Mouse (Mus musculus): ENCODE results near the gene BC017158. TPM values are rescaled to one million over a fixed set of nuclear protein-coding genes. Genes with fewer than 3 reads are reported as not detected.
A peak's percentile ranks its signal among the peaks of the same experiment; 100 is the strongest.

The BC017158 gene
- polyA plus RNA-seq, 1 experiment from 2014 or later, result 26.3 TPM

- Histone ChIP-seq H3K4me3 (no peak overlapping the region), H3K9me3 (replicated peaks) (no peaks in the 10 kb centered on the region), H3K27ac (no peak overlapping the region), H3K4me1 (peaks cover 47% of the 10 kb centered on the region), H3K4me2 (no peak overlapping the region), H3K27me3 (replicated peaks) (no peaks in the 10 kb centered on the region), H3K9ac (no peak overlapping the region), H3K36me3 (peaks cover 91% of the 10 kb centered on the region)
- no peak for ATAC-seq
- 78% methylated on average over 11 of the region's 11 CpGs for WGBS (ENCODE audit: insufficient replicate concordance)
Observed at GRCm38 (mm10) chr7:128281765-128282164, 16.2 kb downstream of the BC017158 start.

GRCm38 (mm10) chr7:128279750-128280149, 18.2 kb downstream of the BC017158 start:
- Histone ChIP-seq H3K4me1 (peaks cover 34% of the 10 kb centered on the region), H3K9ac (no peak overlapping the region), H3K4me2 (no peak overlapping the region), H3K27me3 (replicated peaks) (no peaks in the 10 kb centered on the region), H3K4me3 (no peak overlapping the region), H3K9me3 (replicated peaks) (no peaks in the 10 kb centered on the region), H3K27ac (peak overlapping the region; percentile 32), H3K36me3 (peaks cover 91% of the 10 kb centered on the region)
- ATAC-seq, result no peak
- WGBS (ENCODE audit: insufficient replicate concordance), result 90% methylated on average over 4 of the region's 4 CpGs

DNA sequence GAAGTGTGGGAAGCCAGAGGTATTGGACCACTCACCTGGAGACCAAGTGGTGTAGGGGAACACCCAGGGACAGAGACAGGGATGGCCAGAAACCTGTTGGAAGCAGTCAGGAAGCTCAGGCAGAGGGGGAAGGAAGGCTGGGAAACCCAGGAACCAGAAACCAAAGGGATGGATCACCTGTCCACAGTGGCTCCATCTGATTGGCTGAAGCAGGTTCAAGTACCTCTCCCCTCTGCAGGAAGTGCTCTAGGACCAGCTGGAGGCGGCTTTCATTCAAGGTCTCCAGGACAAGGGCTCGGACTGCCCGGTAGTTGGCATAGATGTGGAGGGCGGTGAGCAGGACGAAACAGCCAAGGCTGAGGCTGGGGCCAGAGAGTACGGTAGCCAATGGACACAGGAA, 21.9 kb downstream of the BC017158 start:
- H3K4me3 ChIP-seq, result no peak overlapping the region
- no peak overlapping the region for H3K27ac ChIP-seq
- H3K9me3 ChIP-seq (replicated peaks), result no peaks in the 10 kb centered on the region
- H3K9ac ChIP-seq, result no peak overlapping the region
- no peak overlapping the region for H3K4me2 ChIP-seq
- 95% methylated on average over 6 of the region's 6 CpGs for WGBS (ENCODE audit: insufficient replicate concordance)
- H3K4me1 ChIP-seq, result peaks cover 31% of the 10 kb centered on the region
- ATAC-seq, result no peak
- H3K27me3 ChIP-seq (replicated peaks), result no peaks in the 10 kb centered on the region
- H3K36me3 ChIP-seq, result peaks cover 100% of the 10 kb centered on the region

GRCm38 (mm10) chr7:128271496-128271895, 26.5 kb downstream of the BC017158 start:
- ATAC-seq, result no peak
- peaks cover 58% of the 10 kb centered on the region for H3K36me3 ChIP-seq
- H3K9ac ChIP-seq, result peak overlapping the region; percentile 51; the same call in 1 of the 2 replicates
- peak overlapping the region; percentile 65 for H3K4me2 ChIP-seq
- peaks cover 36% of the 10 kb centered on the region for H3K4me1 ChIP-seq
- peak overlapping the region; percentile 90 for H3K27ac ChIP-seq
- peaks cover 23% of the 10 kb centered on the region; the same call in 1 of the 2 replicates for H3K27me3 ChIP-seq (replicated peaks)
- no peaks in the 10 kb centered on the region for H3K9me3 ChIP-seq (replicated peaks)
- H3K4me3 ChIP-seq, result no peak overlapping the region
- 91% methylated on average over 9 of the region's 9 CpGs for WGBS (ENCODE audit: insufficient replicate concordance)

- peaks cover 36% of the 10 kb centered on the region for H3K4me1 ChIP-seq
- peak overlapping the region; percentile 90 for H3K27ac ChIP-seq
- peaks cover 48% of the 10 kb centered on the region for H3K36me3 ChIP-seq
- WGBS (ENCODE audit: insufficient replicate concordance), result 20% methylated on average over 13 of the region's 13 CpGs
- H3K27me3 ChIP-seq (replicated peaks), result peaks cover 33% of the 10 kb centered on the region
- peak overlapping the region; percentile 65 for H3K4me2 ChIP-seq
- peak; percentile 99 for ATAC-seq
- peak overlapping the region; percentile 14; the same call in 1 of the 2 replicates for H3K4me3 ChIP-seq
- H3K9me3 ChIP-seq (replicated peaks), result no peaks in the 10 kb centered on the region
- peak overlapping the region; percentile 57 for H3K9ac ChIP-seq
Observed at GRCm38 (mm10) chr7:128270431-128270850, 27.5 kb downstream of the BC017158 start.

- no peak overlapping the region for H3K4me3 ChIP-seq
- H3K4me2 ChIP-seq, result no peak overlapping the region
- 74% methylated on average over 7 of the region's 7 CpGs for WGBS (ENCODE audit: insufficient replicate concordance)
- peaks cover 48% of the 10 kb centered on the region for H3K27me3 ChIP-seq (replicated peaks)
- no peak overlapping the region for H3K9ac ChIP-seq
- H3K27ac ChIP-seq, result no peak overlapping the region
- ATAC-seq, result no peak
- peaks cover 21% of the 10 kb centered on the region for H3K36me3 ChIP-seq
- peaks cover 36% of the 10 kb centered on the region for H3K4me1 ChIP-seq
- H3K9me3 ChIP-seq (replicated peaks), result no peaks in the 10 kb centered on the region
Observed at GRCm38 (mm10) chr7:128267813-128268212, 30.2 kb downstream of the BC017158 start.

- Histone ChIP-seq H3K4me1 (peaks cover 36% of the 10 kb centered on the region), H3K36me3 (peaks cover 17% of the 10 kb centered on the region), H3K9ac (no peak overlapping the region), H3K4me2 (no peak overlapping the region), H3K27ac (no peak overlapping the region), H3K27me3 (replicated peaks) (peaks cover 52% of the 10 kb centered on the region), H3K4me3 (no peak overlapping the region), H3K9me3 (replicated peaks) (no peaks in the 10 kb centered on the region)
- ATAC-seq, result no peak
- 55% methylated on average over 13 of the region's 13 CpGs for WGBS (ENCODE audit: insufficient replicate concordance)
Observed at GRCm38 (mm10) chr7:128267391-128267790, 30.6 kb downstream of the BC017158 start.

DNA sequence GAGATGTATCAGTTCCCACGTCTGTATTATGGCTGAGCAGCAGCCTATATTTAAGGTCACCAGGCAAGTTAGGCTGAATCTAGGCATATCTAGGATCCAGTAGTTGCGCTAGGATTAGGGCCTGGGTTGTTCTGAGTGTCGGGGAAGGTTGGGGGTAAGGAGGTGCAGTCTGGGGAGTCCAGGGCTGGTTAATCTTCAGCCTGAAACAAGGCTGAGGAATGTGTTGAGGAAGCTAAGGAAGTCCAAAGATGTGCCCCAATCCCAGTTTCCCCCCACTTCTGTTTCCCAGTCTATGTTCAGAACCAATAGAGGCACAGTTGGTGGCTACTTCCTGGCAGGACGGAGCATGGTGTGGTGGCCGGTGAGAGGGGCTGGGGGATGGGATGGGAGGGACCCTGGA, 31.9 kb downstream of the BC017158 start:
- Histone ChIP-seq H3K9me3 (replicated peaks) (no peaks in the 10 kb centered on the region), H3K36me3 (peaks cover 4% of the 10 kb centered on the region), H3K9ac (no peak overlapping the region), H3K27ac (no peak overlapping the region), H3K4me3 (no peak overlapping the region), H3K4me2 (no peak overlapping the region), H3K27me3 (replicated peaks) (peaks cover 57% of the 10 kb centered on the region), H3K4me1 (peaks cover 23% of the 10 kb centered on the region)
- WGBS (ENCODE audit: insufficient replicate concordance), result 60% methylated on average over 5 of the region's 5 CpGs
- ATAC-seq, result no peak

DNA sequence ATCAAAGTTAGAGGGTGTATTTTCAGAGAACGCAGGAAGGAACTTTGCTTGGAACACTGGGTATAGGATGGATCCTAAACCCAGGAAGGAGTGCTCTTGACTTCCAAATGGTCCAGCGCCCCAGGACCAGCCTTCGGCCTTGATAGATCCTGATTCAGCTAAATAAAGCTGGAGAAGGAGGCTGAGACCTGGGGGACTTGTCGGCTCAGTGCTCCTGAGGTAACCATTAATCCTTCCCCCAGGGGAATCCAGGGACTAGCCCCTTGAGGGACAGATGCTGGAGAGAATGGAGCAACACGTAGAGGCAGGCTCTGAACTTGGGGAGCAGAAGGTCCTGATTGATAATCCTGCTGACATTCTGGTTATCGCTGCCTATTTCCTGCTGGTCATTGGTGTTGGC, 32.6 kb downstream of the BC017158 start, which contains the start of gene Slc5a2:
Gene Slc5a2, plus strand, starts transcription at position 247 of the 400 bp plus-strand sequence.
- no peak for ATAC-seq
- WGBS (ENCODE audit: insufficient replicate concordance), result 67% methylated on average over 6 of the region's 6 CpGs
- Histone ChIP-seq H3K9ac (no peak within 1 kb of the TSS), H3K9me3 (replicated peaks) (no peaks in the 10 kb centered on the region), H3K4me1 (peaks cover 16% of the 10 kb centered on the region), H3K4me2 (no peak within 1 kb of the TSS), H3K27me3 (replicated peaks) (peaks cover 57% of the 10 kb centered on the region), H3K4me3 (no peak within 1 kb of the TSS), H3K27ac (no peak within 1 kb of the TSS), H3K36me3 (no peaks in the 10 kb centered on the region)

DNA sequence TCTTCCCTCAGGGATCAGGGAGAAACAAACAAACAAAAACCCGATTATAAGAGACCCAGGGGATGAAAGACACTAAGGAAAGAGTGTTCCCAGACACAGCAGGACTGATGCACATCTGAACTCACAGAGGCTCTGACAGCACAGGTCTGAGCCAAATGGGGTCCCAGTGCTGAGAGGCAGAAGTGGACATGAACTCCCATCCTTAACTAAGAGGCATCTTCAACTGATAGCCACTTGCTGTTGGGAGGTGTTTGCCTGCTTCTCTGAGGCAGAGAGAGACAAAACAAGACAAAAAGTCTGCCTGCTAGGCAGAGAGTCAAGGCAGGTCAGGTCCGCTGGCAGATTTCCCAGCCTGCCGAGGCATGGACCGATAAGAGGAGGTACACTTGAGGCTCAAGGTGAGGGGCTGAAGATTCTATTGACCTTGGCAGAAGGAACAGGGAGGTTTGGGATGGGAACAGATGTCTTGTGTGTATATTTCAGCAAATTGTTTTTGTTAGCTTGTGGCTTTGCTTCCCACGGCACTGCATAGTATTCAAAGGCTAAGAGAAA, 41.1 kb downstream of the BC017158 start:
- ATAC-seq, result no peak
- Histone ChIP-seq H3K9me3 (replicated peaks) (no peaks in the 10 kb centered on the region), H3K4me2 (no peak overlapping the region), H3K4me3 (no peak overlapping the region), H3K27me3 (replicated peaks) (peaks cover 66% of the 10 kb centered on the region), H3K36me3 (peaks cover 7% of the 10 kb centered on the region; the same call in 1 of the 2 replicates), H3K9ac (no peak overlapping the region), H3K4me1 (peaks cover 13% of the 10 kb centered on the region), H3K27ac (no peak overlapping the region)
- WGBS (ENCODE audit: insufficient replicate concordance), result 59% methylated on average over 5 of the region's 5 CpGs

- WGBS (ENCODE audit: insufficient replicate concordance), result 71% methylated on average over 5 of the region's 5 CpGs
- Histone ChIP-seq H3K9ac (no peak overlapping the region), H3K4me3 (no peak overlapping the region), H3K27ac (no peak overlapping the region), H3K9me3 (replicated peaks) (no peaks in the 10 kb centered on the region), H3K4me2 (no peak overlapping the region), H3K27me3 (replicated peaks) (peaks cover 72% of the 10 kb centered on the region), H3K36me3 (peaks cover 7% of the 10 kb centered on the region; the same call in 1 of the 2 replicates), H3K4me1 (peaks cover 13% of the 10 kb centered on the region)
- ATAC-seq, result no peak
Observed at GRCm38 (mm10) chr7:128255757-128256156, 42.2 kb downstream of the BC017158 start.

DNA sequence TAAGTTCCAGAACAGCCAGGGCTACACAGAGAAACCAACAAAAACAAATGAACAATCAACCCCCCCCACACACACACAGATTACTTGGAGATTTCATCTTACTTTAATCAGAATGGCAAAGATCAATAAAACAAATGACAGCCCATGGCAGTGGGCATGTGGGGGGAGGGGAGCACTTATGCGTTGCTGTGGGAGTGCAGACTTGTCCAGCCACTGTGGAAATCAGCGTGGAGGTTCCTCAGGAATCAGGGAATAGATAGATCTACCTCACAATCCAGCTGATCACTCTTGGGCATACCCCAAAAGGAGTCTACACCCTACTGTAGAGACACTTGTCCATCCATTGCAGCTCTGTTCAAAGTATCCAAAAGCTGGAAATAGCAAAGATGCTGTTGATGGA, 43.0 kb downstream of the BC017158 start:
- WGBS (ENCODE audit: insufficient replicate concordance), result 48% methylated on average over 2 of the region's 2 CpGs
- Histone ChIP-seq H3K9ac (no peak overlapping the region), H3K4me3 (no peak overlapping the region), H3K4me1 (peaks cover 16% of the 10 kb centered on the region), H3K27ac (no peak overlapping the region), H3K9me3 (replicated peaks) (no peaks in the 10 kb centered on the region), H3K27me3 (replicated peaks) (peaks cover 73% of the 10 kb centered on the region), H3K36me3 (peaks cover 11% of the 10 kb centered on the region; the same call in 1 of the 2 replicates), H3K4me2 (no peak overlapping the region)
- ATAC-seq, result no peak

DNA sequence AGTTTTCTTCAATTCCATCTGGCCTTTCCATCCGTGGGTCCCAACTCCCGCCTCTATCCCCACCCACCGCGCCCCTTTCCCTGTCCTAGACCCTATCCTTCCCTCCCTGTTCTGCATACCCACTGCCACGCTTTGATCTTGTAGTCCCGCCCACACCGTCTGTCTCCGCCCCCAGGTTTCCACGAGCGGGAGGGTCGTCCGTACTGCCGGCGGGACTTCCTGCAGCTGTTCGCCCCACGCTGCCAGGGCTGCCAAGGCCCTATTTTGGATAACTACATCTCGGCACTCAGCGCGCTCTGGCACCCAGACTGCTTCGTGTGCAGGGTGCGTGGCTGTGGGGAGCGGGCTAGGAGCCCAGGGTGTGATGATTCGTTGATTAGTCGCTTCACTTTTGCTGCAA, 45.4 kb downstream of the BC017158 start:
- H3K9me3 ChIP-seq (replicated peaks), result no peaks in the 10 kb centered on the region
- H3K36me3 ChIP-seq, result peaks cover 12% of the 10 kb centered on the region; the same call in 1 of the 2 replicates
- peak overlapping the region; percentile 43 for H3K4me2 ChIP-seq
- WGBS (ENCODE audit: insufficient replicate concordance), result 27% methylated on average over 24 of the region's 24 CpGs
- ATAC-seq, result no peak
- H3K4me1 ChIP-seq, result peaks cover 18% of the 10 kb centered on the region
- no peak overlapping the region for H3K27ac ChIP-seq
- no peak overlapping the region for H3K4me3 ChIP-seq
- no peak overlapping the region for H3K9ac ChIP-seq
- peaks cover 62% of the 10 kb centered on the region for H3K27me3 ChIP-seq (replicated peaks)
